Mouse (Mus musculus) MEL (cell line): ENCODE data around the gene Bub1b. TPM values are rescaled to one million over a fixed set of nuclear protein-coding genes. Genes with fewer than 3 reads are reported as not detected.

Source experiments
- DNase-seq: peaks from one replicate; pipeline ENCODE4 v3.0.0; 2011; ENCODE audit warnings: low read depth, low spot score
- H3K27ac ChIP-seq: 2 replicates; pipeline ENCODE4 v1.5.1; 2012; ENCODE audit warnings: low read depth, mild to moderate bottlenecking, control low read depth, low read length, moderate library complexity; ENCODE audit not compliant: control insufficient read depth
- H3K27me3 ChIP-seq, 2 experiments: fragments of 150-350 bp in 1 of 2; sonication (generic) in 1 of 2; 2 replicates each; pipeline ENCODE4 v1.6.1; 2012; ENCODE audit warnings: low read length in 2 of 2, mild to moderate bottlenecking in 2 of 2, improper control_type of control experiment in 1 of 2, moderate library complexity in 1 of 2; ENCODE audit not compliant: insufficient read depth in 2 of 2, control insufficient read depth in 1 of 2
- H3K36me3 ChIP-seq, 2 experiments: 2 replicates each; pipeline ENCODE4 v1.6.1; 2012 to 2014; ENCODE audit warnings: low read length in 2 of 2, improper control_type of control experiment in 1 of 2, inconsistent platforms in 1 of 2, mild to moderate bottlenecking in 1 of 2; ENCODE audit not compliant: insufficient read depth in 2 of 2, control insufficient read depth in 1 of 2
- H3K4me1 ChIP-seq, 2 experiments: fragments of 150-350 bp in 1 of 2; sonication (generic) in 1 of 2; 2 replicates each; pipeline ENCODE4 v1.6.1; 2012; ENCODE audit warnings: low read length in 2 of 2, improper control_type of control experiment in 1 of 2, mild to moderate bottlenecking in 1 of 2; ENCODE audit not compliant: insufficient read depth in 2 of 2, control insufficient read depth in 1 of 2
- H3K4me3 ChIP-seq, 2 experiments: fragments of 150-350 bp in 1 of 2; sonication (generic) in 1 of 2; 2 replicates each; pipeline ENCODE4 v1.5.1; 2012; ENCODE audit warnings: low read depth in 2 of 2, low read length in 2 of 2, mild to moderate bottlenecking in 2 of 2, moderate library complexity in 2 of 2, control low read depth in 1 of 2, improper control_type of control experiment in 1 of 2; ENCODE audit not compliant: control insufficient read depth in 1 of 2, insufficient read depth in 1 of 2
- H3K79me2 ChIP-seq: 2 replicates; pipeline ENCODE4 v1.6.1; 2012; ENCODE audit warnings: mild to moderate bottlenecking, low read length, moderate library complexity; ENCODE audit not compliant: control insufficient read depth, poor library complexity, insufficient read depth
- H3K9ac ChIP-seq: 2 replicates; pipeline ENCODE4 v1.6.1; 2012; ENCODE audit warnings: low read depth, mild to moderate bottlenecking, control low read depth, low read length, moderate library complexity; ENCODE audit not compliant: control insufficient read depth, poor library complexity, severe bottlenecking
- H3K9me3 ChIP-seq: fragments of 150-350 bp; sonication (generic); replicated peaks from 2 replicates; pipeline ENCODE4 v1.6.1; 2012; ENCODE audit warnings: mild to moderate bottlenecking, low read length, improper control_type of control experiment, moderate library complexity; ENCODE audit not compliant: insufficient read depth
- CTCF ChIP-seq, 3 experiments: IDR thresholded peaks in 2 of 3; conservative IDR thresholded peaks in 1 of 3; 2 replicates each; pipeline ENCODE4 v1.5.1; 2011 to 2012; ENCODE audit warnings: low read length in 3 of 3, low read depth in 2 of 3, mild to moderate bottlenecking in 2 of 3, improper control_type of control experiment in 1 of 3, inconsistent platforms in 1 of 3, mixed read lengths in 1 of 3, moderate library complexity in 1 of 3; ENCODE audit not compliant: control insufficient read depth in 1 of 3, insufficient read depth in 1 of 3, poor library complexity in 1 of 3, severe bottlenecking in 1 of 3
- ELF1 ChIP-seq: IDR thresholded peaks from 2 replicates; pipeline ENCODE4 v1.6.1; 2014; ENCODE audit warnings: low read depth, mild to moderate bottlenecking, inconsistent platforms, low read length, improper control_type of control experiment, moderate library complexity
- GABPA ChIP-seq: IDR thresholded peaks from 2 replicates; pipeline ENCODE4 v1.6.1; 2012; ENCODE audit warnings: low read depth, mild to moderate bottlenecking, inconsistent platforms, low read length, improper control_type of control experiment, moderate library complexity
- JUND ChIP-seq: IDR thresholded peaks from 2 replicates; pipeline ENCODE4 v1.6.1; 2011; ENCODE audit warnings: low read depth, mild to moderate bottlenecking, improper control_type of control experiment, low read length
- KAT2A ChIP-seq: conservative IDR thresholded peaks from 2 replicates; pipeline ENCODE4 v1.6.1; 2012; ENCODE audit warnings: low read depth, low read length, improper control_type of control experiment, inconsistent platforms
- MAFK ChIP-seq: IDR thresholded peaks from 2 replicates; pipeline ENCODE4 v1.6.1; 2011; ENCODE audit warnings: low read depth, mild to moderate bottlenecking, low read length, improper control_type of control experiment, borderline replicate concordance
- MAZ ChIP-seq: IDR thresholded peaks from 2 replicates; pipeline ENCODE4 v1.6.1; 2012; ENCODE audit warnings: low read depth, mild to moderate bottlenecking, inconsistent platforms, low read length, improper control_type of control experiment
- MYB ChIP-seq: IDR thresholded peaks from 2 replicates; pipeline ENCODE4 v1.6.1; 2011; ENCODE audit warnings: mild to moderate bottlenecking, low read depth, low read length, improper control_type of control experiment
- MYC ChIP-seq: IDR thresholded peaks from 2 replicates; pipeline ENCODE4 v1.6.1; 2011; ENCODE audit warnings: low read depth, mild to moderate bottlenecking, low read length, improper control_type of control experiment, moderate library complexity
- POLR2AphosphoS2 ChIP-seq: IDR thresholded peaks from 2 replicates; pipeline ENCODE4 v1.6.1; 2011; ENCODE audit warnings: low read length, improper control_type of control experiment
- RCOR1 ChIP-seq: IDR thresholded peaks from 2 replicates; pipeline ENCODE4 v1.6.1; 2012; ENCODE audit warnings: low read depth, mild to moderate bottlenecking, inconsistent platforms, low read length, improper control_type of control experiment
- TBP ChIP-seq: IDR thresholded peaks from 2 replicates; pipeline ENCODE4 v1.8.0; 2011; ENCODE audit warnings: low read depth, low read length, improper control_type of control experiment
- TCF12 ChIP-seq: IDR thresholded peaks from 2 replicates; pipeline ENCODE4 v1.6.1; 2014; ENCODE audit warnings: low read depth, mild to moderate bottlenecking, inconsistent platforms, low read length, improper control_type of control experiment, moderate library complexity
- USF1 ChIP-seq: IDR thresholded peaks from 2 replicates; pipeline ENCODE4 v1.6.1; 2014; ENCODE audit warnings: low read depth, mild to moderate bottlenecking, inconsistent platforms, low read length, improper control_type of control experiment, moderate library complexity
- USF2 ChIP-seq, 2 experiments: IDR thresholded peaks; 2 replicates each; pipeline ENCODE4 v1.6.1; 2011 to 2012; ENCODE audit warnings: improper control_type of control experiment in 2 of 2, low read length in 2 of 2, borderline replicate concordance in 1 of 2, inconsistent platforms in 1 of 2, low read depth in 1 of 2, mild to moderate bottlenecking in 1 of 2; ENCODE audit not compliant: insufficient read depth in 1 of 2
- ZKSCAN1 ChIP-seq: IDR thresholded peaks from 2 replicates; pipeline ENCODE4 v1.6.1; 2012; ENCODE audit warnings: low read depth, mild to moderate bottlenecking, inconsistent platforms, low read length, improper control_type of control experiment, moderate library complexity
- polyA plus RNA-seq, 2 experiments: library from polyadenylated mRNA; stranded (reverse) in 1 of 2; unstranded in 1 of 2; fragments of >175 nt in 1 of 2; fragments of >200 nt in 1 of 2; gene quantifications; 2 replicates each; pipeline versions ENCODE4 v1.2.1 to v1.2.4; 2012; ENCODE audit warnings: low replicate concordance in 2 of 2, low read depth in 1 of 2; ENCODE audit not compliant: insufficient read length in 2 of 2, insufficient read depth in 1 of 2, missing spikeins in 1 of 2
- total RNA-seq: library from RNA; depleted of rRNA; stranded (reverse); fragments of 300-350 nt; gene quantifications from 2 replicates; pipeline ENCODE4 v1.2.3, GENCODE M21; 2012

The Bub1b gene
- total and polyA plus RNA-seq, 3 experiments: 87.5 to 120 TPM; not detected in 1

DNA sequence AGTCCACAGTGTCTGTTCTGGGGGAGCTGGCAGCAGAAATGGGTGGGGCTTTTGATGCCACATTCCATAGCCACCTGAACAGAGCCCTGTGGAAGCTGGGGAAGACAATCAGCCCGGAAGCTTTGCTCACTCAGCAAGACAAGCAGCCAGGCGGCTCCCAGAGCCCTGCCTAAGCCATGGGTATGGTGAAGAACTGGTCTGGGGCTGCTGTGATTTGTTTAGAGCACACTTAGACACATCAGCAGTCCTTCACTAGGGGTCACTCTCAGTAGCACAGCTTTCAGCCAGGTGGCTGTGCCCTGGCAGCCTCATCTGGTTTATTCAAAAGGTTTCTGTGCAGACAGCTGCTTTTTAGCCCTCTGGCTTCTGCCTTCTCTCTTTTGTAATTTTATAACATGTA, 43.1 kb downstream of the Bub1b start:
- H3K36me3 ChIP-seq: peaks cover 0 to 27% of the 10 kb centered on the region in 2 experiments; a peak in 2 of 4 replicates
- H3K27me3 ChIP-seq: no peaks in the 10 kb centered on the region
- no peak for DNase-seq
- H3K27ac ChIP-seq: no peak overlapping the region
- H3K4me3 ChIP-seq: no peak overlapping the region
- no peaks in the 10 kb centered on the region for H3K9me3 ChIP-seq
- no peak for TF ChIP-seq ELF1
- no peak for TF ChIP-seq CTCF (IDR thresholded peaks at IDR 0.05 in 2 of 3, conservative IDR thresholded peaks at IDR 0.05 in 1 of 3; ENCODE audit: control insufficient read depth in 1 of 3, insufficient read depth in 1 of 3, low read depth in 2 of 3, low read length in 3 of 3, poor library complexity in 1 of 3, severe bottlenecking in 1 of 3)
- TF ChIP-seq MAZ: no peak
- no peak for TF ChIP-seq MYC
- TF ChIP-seq RCOR1: no peak
- no peak for TF ChIP-seq USF2 (IDR thresholded peaks at IDR 0.05; ENCODE audit: borderline replicate concordance in 1 of 2, insufficient read depth in 1 of 2, low read depth in 1 of 2, low read length in 2 of 2)
- H3K4me1 ChIP-seq: no peaks in the 10 kb centered on the region
- no peaks in the 10 kb centered on the region for H3K79me2 ChIP-seq
- no peak overlapping the region for H3K9ac ChIP-seq

GRCm38 (mm10) chr2:118642431-118642830, 44.4 kb downstream of the Bub1b start:
- Histone ChIP-seq H3K9ac (no peak overlapping the region), H3K27ac (no peak overlapping the region), H3K9me3 (no peaks in the 10 kb centered on the region), H3K79me2 (no peaks in the 10 kb centered on the region), H3K27me3 (no peaks in the 10 kb centered on the region), H3K36me3 (peaks cover 0 to 20% of the 10 kb centered on the region in 2 experiments; a peak in 2 of 4 replicates), H3K4me3 (no peak overlapping the region), H3K4me1 (no peaks in the 10 kb centered on the region)
- TF ChIP-seq ELF1 (no peak), POLR2AphosphoS2 (peak; percentile 25; the same call in 1 of the 2 replicates)
- no peak for DNase-seq

DNA sequence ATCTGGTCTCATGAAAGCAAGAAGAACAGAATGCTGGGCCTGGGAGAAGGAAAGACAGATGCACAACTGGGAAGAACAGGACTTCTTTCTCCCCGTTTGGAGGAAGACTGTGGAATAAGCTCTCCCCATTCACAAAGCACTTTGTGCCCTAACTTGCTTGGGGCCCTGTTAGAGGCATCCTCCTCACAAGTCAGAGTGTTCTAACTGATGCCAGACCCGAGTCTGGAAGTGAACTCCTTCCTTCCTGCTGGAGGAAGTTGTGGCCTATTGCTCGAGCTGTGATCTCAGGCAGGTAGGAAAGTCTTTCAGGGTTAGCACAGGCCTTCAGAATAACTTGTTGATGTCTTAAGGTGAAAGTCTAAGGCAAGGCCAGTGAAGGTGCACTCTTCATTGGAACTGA, 44.9 kb downstream of the Bub1b start:
- H3K27me3 ChIP-seq: no peaks in the 10 kb centered on the region
- 0 out of 4 replicates have a peak, but pooled peaks cover 0 to 2% of the 10 kb centered on the region in 2 experiments for H3K4me1 ChIP-seq
- H3K27ac ChIP-seq: no peak overlapping the region
- DNase-seq: no peak
- no peaks in the 10 kb centered on the region for H3K79me2 ChIP-seq
- H3K9me3 ChIP-seq: no peaks in the 10 kb centered on the region
- no peak for TF ChIP-seq POLR2AphosphoS2
- TF ChIP-seq TCF12: no peak
- TF ChIP-seq ZKSCAN1: no peak
- no peak for TF ChIP-seq JUND
- TF ChIP-seq GABPA: no peak
- no peak for TF ChIP-seq KAT2A
- TF ChIP-seq MAZ: no peak
- TF ChIP-seq RCOR1: no peak
- no peak for TF ChIP-seq MYC
- no peak for TF ChIP-seq MAFK
- TF ChIP-seq TBP: no peak
- TF ChIP-seq CTCF (IDR thresholded peaks at IDR 0.05 in 2 of 3, conservative IDR thresholded peaks at IDR 0.05 in 1 of 3; ENCODE audit: control insufficient read depth in 1 of 3, insufficient read depth in 1 of 3, low read depth in 2 of 3, low read length in 3 of 3, poor library complexity in 1 of 3, severe bottlenecking in 1 of 3): no peak
- TF ChIP-seq USF1: no peak
- TF ChIP-seq MYB: no peak
- no peak overlapping the region for H3K4me3 ChIP-seq
- H3K9ac ChIP-seq: no peak overlapping the region
- peaks cover 0 to 20% of the 10 kb centered on the region in 2 experiments; a peak in 2 of 4 replicates for H3K36me3 ChIP-seq
